Mouse (Mus musculus) right cerebral cortex, postnatal 10 days (tissue): Measurements from ENCODE around the gene Top1.

Experiments
- DNase-seq, 2 experiments: peaks; one replicate each; pipeline ENCODE4 v3.0.0; 2021; ENCODE audit warnings: low spot score in 2 of 2

The Top1 gene

DNA sequence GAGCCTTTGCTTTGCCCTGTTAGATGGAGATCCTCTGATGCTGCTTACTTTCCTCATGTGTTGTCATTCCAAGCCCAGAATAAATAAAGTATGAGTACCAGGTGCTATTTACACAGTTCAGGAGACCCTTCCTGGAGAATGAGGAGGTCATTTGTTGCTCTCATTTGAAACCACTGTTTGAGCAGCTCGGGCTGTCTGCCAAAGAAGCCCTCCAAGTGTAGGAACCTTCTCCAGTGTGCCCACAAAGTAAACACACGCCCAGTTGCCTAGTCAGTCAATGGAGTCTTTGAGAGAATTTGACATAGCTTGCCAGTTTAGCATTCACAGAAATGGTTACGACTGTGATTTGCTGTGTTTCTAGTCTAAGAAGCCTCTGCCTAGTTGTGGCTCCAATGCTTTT is 73.1 kb downstream of the Top1 start:
- peak in 1 of 2 experiments; percentile 62 for DNase-seq

DNA sequence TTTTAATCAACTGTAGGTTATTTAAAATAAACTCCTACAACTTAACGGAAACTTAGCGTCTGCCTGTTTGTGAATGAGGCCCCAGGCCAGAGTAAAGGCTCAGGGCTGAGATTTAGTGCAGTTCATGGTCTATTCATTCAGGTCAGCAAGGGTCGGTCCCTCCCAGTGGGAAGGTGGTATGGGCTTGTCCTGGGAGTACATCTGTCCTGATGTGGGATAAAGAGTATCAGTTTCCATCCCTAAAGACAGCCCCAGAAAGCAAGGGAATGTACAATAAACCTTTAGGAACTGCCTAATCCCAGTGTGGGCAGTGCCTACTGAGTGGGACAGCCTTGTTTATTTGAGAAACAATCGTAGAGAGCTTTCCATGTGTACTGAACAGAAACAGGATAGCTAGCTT is 77.0 kb downstream of the Top1 start:
- DNase-seq: no peak

DNA sequence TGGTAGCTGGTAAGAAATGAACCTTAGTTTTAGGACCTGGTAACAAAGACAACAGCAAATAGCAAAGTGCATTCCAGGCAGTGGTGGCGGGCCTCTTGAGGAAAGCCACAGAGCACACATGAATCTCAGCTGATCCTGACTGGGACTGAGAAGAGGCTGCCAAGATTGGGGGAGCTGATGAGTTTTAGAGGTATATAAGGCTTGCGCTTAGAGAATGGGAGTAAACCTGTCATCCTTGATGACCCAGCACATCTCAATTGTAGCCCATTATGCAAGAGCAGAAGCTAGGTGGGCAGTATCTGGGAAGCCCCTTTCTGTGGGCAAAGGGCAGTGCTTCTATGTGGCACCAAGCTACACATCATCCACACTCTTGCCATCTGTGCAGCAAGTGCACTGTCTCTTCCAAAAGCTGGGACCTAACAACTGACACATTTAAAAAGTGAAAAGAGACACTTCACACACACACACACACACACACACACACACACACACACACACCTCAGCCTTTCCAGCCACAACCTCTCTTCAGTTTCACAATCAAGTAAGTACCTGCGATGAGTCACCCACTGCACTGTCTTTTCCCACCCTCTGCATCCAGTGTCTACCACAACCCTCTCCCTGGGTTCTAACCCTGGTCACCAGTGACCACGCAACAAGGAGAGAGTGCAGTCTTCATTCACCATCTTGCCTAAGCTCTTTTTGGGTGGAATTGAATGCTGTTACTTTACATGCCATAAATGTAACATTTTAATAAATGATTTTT is 78.1 kb downstream of the Top1 start:
- DNase-seq: no peak

DNA sequence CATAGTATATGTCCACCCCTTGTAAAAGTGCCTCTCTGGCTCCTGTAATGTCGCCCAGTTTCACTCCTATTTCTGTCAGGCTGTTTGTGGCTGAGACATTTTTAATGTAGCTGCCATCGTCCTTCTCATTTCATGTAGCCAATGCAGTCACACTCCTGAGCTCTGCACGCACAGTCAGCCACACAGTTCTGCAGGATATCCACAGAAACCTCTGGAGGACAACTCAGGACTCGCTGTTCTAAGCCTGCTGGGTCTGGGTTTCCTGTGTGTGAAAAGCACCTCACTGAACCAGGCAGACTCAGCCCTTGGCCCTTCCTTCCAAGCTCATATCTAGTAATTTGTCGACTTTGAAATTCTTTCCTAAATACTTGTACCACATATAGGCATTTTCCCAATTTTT is 78.8 kb downstream of the Top1 start:
- DNase-seq: peak in 1 of 2 experiments; percentile 25

DNA sequence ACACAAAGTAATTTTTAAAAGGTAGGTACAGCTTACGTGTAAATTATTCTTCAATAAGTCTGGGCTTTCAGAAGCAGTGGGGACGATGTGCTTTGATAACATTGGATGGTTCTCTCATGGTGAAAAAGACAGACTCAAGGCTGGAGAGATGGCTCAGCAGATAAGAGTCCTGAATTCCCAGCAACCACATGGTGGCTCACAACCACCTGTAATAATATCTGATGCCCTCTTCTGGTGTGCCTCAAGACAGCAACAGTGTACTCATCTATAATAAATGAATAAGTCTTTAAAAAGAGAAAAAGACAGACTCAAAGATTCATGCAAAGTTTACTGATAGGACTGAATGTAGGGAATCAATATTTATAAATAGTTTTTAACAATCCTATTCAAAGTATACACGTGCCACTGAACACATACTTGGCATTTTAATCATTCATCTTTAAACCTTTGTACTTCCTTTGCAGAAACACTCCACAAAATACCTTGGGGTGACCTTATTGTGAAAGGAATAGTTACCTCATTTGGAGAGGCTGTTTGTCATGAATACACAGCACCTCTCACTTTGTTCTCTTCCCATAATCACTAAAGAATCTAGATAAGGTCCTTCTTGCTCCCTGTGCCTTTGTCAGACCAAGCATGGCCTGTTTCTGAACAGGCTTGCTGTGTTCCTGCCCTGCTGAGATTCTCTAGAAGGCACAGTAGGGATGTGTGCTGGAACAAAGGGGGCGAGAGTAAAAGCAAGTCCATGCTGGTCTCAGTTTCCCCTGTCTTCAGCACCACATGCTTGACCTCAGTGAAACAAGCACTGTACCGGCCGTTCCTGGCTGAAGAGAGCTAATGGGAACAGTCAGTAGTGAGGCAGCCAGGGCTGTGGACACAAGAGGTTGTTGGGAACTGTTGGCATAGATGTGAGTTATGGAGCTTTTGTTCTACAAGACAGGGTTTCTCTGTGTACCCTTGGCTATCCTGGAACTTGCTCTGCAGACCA is 80.5 kb downstream of the Top1 start:
- DNase-seq: peak in 1 of 2 experiments; percentile 22

DNA sequence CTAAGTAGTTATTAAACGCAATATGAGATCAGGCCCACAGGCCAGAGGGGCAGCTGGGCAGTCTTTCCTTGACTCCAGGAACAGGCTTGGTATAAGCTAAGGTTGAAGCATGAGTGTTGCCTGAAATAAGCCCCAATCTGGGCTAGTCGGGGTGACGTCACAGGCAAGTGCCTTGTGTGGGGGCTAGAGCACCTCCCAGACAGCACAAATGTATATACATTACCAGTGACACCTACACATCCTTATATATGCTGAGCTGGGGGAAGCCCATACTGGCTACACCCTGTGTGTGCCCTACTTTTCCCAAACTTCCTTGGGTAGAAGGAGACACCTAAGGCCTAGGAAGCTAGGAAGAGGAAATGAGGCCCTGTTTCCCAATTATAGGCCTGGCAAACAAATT is 83.3 kb downstream of the Top1 start:
- peak; percentile 31 to 39 for DNase-seq

DNA sequence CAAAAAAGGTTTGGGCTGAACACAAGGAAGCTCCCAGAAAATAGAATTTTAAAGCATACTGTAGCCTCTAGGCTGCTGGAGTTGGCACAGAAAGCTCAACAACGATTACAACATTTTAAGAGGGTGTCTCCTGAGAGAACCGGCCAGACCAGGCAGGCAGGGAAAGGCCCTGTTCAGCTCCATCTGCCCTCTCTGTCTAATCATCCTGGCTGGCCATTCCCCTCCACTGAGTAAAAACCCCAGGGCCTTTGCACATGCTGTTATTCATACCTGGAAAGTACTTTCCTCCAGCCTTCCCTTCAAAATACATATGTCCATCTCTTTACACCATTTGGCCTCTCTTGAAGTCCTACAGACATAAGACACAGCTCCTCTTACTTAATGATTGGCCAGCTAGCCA is 83.7 kb downstream of the Top1 start:
- peak in 1 of 2 experiments; percentile 30 for DNase-seq

DNA sequence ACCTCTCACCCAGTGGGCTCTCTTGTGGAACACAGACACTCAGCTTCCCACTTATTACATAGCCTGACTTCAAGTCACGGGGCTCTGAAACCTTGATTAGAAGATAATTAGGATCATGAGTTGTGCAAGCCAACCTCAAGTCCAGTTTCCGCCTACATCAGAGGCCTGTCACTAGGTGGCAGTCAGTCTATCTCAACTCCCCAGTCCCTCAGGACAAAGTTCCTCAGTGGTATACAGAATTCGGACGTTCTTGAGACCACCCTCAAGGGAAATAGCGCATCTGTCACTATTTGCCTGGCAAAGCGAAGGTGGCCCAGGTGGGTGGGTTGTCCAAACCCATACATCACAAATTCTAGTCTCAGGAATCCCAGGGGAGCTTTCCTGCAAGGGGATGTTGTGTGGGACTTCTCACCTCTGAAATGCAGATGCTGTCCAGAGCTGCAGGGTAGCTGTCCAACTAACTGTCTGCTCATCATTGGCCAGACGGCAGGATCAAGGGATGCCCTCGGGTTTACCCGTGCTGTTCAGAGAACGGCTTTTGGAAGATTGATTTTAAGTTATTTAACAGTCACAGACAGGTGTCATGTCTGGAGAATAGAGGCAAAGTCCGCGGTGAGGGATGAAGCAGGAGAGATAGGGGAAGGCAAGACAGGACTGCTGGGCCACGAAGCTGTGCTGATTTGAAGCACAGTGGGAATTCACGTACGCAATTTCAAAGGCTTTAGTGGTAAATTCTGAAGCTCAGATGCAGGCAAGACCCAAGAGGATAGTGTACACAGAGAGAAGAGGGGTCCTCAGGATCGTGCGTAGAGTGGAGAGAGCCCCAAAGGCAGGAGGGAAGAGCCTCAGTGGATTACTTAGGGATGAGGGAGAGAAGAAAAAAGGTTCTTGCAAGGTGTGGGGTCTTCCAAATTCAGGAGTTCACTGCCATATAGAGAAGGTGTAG is 84.4 kb downstream of the Top1 start:
- DNase-seq: peak in 1 of 2 experiments; percentile 41

DNA sequence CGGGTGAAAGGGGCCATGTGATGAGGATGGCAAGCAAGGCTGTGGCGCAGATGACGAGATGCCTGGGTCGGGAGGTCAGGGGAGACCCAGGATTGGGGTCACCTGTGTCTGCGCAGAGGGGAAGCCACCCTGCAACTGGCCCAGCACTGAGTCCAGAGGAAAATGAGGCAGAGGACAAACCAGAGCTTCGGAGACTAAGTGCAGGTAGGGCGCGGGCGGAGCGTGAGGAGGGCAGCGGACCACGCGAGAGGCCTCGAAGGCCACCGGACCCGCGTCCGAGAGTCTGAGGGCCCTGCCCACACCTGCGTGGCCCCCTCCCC is 85.1 kb downstream of the Top1 start:
- DNase-seq: no peak

DNA sequence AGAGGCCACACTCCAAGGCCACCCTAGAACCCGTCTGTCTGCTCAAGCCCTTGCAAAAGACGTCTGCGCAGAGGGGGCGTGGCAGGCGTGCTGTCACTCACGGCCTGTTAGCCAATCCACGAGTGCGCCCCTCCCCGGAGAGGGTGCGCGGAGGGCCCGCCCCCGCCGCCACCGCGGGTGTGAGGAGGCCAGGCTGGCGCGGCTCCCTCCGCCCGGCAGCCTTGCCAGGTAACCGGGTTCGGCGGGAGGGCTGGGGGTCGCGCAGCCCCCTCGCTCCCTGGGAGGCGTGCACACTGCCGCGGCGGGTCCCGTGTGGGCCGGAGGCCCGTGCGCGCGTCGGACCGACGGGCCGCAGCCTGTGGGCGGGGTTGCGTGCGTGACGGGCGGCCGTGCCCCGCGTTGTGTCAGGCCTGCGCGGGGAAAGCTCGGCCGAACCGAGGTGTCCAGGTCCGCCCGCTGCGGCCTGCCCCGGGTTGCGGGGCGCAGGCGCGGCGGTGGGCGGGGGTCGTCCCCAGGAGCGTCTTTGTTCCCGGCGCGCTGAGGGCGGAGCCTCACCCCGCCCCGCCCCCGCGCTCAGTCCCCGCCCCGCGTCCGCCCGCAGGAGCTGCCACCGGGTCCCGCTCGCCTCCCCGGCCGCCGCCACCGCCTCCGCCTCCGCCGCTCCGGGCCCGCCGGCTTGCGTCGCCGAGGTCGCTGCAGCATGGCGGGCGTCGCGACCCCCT is 85.6 kb downstream of the Top1 start, which contains the start of gene Plcg1:
Gene Plcg1 (plus strand): TSS at position 184 of the 722 bp plus-strand sequence.
- DNase-seq: peak; percentile 97

DNA sequence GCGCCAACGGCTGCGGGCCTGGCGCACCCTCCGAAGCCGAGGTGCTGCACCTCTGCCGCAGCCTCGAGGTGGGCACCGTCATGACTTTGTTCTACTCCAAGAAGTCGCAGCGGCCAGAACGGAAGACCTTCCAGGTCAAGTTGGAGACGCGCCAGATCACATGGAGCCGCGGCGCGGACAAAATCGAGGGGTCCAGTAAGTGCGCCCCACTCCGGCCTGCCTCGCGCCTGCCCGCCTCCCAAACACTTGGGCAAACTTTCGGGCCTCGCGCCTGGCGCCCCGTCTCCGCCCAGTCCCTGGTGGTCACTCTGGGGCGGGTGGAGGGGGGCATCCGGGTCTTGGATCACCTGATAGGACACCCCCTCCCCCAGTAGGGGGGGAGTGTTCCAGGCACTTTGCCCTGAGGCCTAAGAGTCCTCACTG is 86.2 kb downstream of the Top1 start:
- DNase-seq: peak; percentile 80 to 81

DNA sequence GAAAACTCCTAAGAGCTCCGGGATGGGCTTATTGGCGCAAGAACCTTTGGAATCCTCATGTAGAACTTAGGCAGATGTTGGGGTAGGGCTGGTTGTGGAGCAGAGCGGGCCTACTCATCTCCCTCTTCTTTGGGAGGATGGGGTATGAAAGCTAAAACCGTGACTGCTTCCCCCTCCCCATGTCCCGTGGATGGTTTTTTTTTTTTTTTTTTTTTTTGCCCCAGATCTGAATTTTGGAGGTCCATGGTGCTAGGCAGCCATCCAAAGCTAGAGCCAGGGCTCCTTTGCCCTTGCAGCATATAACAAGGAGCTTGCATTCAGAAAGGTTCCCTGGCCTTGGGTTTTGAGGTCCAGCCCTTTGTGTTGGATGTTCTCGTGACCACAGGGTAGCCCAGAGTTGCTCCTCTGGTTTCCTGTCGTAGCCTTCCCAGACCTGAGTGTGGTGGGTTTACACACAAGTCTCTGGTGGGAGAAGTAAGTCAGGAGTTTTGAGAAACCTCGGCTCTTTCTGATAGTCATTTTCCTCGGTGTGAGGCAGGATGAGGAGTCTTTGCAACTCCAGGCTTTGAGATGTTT is 86.8 kb downstream of the Top1 start:
- DNase-seq: no peak

DNA sequence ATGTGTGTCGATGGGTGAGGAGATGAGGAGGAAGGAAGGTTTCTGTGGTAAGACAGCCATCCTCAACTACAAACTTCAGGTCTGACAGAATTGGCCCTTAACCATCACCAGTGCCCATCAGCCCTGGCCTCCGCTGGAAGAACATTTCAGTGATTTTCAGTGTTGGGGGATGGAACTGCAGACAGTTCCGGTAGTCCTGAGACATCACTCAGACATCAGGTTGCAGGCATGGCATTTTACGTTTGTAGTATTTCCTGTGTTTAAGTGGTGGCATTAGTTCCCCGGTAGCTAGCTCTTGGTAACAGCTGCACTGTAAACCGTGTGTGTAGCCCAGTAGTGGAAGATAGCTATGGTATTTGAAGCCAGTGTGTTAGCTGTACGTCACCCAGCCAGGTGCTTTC is 87.4 kb downstream of the Top1 start:
- no peak for DNase-seq

DNA sequence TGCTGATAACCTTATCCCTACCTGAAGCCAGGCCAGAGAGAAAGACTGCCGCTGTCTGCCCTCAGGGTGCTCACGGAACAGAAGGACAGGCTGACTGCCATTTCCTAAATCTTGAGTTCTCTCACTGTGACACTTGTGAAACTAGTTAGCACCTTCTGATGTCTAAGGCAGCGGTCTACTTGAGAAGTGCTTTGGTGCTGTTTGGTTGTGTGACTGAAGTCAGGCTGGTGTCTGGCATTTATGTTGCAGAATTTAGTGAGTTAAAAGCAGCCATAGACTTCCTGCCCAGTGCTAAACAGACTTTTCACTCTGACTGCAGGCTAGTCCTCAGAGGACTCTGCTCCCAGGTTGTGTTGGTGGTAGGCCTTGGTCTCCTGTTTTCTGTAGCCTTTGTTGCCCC is 88.6 kb downstream of the Top1 start:
- no peak for DNase-seq

DNA sequence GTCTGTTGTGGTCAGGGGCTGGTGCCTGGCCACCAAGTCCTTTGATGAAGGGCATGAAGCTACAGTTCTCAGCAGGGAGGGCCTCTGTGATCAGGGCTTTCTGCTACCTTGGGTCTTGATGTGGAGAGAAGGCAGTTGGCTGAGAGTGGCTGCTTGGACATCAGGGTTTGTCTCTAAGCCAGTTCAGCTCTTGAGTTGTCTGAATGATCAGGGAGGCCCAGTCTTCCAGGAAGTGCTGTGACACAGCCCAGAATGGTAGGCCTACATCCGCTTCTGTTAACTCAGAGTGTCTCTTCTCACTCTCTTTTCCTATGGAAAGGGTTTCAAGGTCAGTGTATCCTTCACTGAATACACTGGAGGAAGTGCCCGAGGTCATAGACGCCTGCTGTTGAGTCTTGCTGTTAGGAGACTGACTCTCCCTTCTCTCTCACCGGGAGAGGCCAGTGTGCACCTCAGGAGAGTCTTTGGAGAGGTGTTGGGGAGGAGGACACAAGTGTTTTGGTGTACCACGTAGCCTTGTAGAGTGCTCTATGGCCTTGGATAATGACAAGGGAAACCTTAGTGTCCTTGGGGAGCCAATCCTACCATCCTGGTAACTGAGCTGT is 90.1 kb downstream of the Top1 start:
- no peak for DNase-seq

DNA sequence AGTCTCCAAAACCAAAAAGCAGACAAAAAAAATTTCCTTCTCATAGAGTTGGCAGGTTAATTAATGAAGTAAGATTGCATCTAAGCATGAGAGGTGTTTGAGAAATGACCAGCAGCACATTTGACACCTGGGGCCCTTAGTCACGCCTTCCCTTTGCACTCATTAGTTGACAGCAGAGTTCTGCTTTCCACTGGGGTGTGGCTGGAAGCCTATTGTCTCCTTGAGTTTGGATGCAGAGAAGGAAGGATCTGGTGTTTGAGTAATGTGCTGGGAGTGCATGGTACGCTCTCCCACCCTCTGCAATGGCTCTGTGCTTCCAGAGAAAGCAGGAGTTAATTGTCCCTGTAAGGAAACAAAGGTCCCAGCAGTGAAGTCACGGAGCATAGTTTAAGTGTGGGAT is 90.8 kb downstream of the Top1 start:
- DNase-seq: no peak

DNA sequence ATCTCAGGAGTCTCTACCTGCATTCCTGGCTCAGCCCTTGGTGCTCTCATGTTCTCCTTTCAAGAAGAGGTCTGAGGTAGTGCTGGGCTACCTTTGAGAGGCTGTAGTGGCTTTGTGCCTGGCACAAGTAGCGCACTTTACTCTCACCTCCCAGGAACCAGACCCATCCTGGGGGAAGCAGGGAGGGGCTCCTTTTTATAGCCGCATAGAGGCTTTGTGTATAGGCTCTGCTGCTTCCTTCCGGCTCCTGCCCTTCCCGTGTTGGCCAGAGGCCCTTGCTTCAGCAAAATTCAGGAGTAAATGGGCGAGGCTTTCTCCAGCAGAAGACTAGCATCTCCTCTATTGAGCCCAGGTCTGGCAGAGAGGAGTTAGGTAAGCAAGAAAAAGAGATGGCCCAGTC is 92.7 kb downstream of the Top1 start:
- DNase-seq: no peak

DNA sequence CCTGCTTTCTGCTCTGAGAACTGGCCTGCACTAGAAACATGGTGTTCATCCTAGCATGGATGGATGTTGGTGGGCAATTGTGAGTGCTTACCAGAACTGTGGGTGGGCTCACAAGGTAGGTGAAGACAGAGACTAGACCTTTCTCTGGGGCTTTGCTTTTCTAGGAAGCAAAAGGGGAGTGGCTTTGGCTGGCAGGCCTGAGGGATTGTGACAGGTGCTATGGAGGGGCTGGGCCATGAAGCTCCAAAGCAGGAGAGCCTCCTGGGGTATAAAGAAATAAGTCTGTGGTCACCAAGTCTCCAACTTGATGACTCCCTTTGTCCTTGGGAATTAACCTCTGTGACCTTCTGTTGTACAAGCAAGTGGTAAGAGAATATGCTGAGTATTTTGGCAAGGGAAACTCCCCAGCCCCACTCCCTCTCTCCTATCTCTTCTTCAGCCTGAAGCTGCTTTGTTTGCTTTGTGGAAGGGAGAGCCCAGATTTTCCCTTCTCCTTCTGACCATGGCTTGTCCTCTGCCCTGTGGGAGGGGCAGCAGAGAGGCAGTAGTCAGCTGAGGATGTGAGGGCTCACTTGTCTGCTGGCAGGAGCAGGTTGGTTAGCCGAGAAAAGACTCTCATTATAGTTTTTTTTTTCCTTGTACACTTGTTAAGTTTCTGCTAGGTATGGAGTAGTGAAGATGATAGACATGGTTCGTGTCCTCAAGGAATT is 94.1 kb downstream of the Top1 start:
- DNase-seq: no peak

DNA sequence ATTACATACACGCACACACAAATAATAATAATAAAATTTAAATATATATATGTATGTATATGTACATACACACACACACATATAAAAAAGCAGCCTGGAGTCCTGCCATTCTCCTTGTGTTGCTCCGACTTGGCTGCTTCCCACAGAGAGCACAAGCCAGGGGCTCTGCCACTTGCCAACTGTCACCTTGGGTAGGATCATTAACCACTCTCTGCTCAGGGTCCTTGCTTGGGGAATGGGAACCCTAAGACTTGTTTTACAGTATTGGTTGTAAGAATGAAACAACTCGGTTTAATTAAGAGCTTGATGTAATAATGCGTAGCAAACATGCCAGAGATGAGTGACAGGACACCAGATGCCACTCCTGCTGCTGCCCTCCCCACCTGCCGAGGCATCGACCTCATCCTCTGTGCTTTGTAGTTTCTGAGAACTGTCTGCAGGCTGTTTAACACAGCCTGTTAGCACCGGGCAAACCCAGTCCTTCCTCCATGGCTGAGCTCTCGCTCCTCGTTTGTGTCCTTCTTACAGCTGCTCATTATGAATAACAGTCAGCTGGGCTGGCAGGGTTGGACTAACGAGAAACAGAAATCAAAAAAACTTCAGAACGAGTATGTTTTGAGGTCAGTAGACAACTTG is 95.0 kb downstream of the Top1 start:
- DNase-seq: no peak
